Mouse (Mus musculus): ENCODE measurements around the gene Mms19. TPM values are rescaled to one million over a fixed set of nuclear protein-coding genes. Genes with fewer than 3 reads are reported as not detected.
A peak's percentile ranks its signal among the peaks of the same experiment; 100 is the strongest.

Mms19 gene
- total RNA-seq, 2 experiments from 2014 or later = 28.7 to 34.6 TPM

DNA sequence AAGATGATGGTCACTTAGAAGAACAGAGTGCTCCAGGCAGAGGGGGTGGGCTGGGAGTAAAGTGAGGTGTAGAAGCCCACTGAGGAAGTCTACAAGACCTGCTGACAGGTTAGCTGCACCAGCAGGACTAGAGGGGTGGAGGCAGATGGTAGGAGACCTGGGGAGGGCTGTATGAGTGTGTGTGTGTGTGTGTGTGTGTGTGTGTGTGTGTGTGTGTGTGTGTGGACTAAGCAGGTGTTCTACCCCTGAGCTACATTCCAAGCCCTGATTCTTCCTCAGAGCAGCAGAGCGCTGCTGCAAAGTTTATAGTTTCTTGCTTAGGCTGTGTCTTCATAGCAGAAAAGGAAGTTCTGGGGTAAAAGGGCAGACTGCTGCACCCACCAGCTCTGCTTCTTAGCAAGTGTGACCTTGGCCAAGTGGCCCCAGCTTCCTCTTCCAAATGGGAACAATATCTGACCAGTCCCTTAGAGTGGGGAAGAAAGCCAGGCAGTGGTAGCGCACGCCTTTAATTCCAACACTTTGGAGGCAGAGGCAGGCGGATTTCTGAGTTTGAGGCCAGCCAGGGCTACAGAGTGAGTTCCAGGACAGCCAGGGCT, 18.8 kb upstream of the Mms19 start:
- DNase-seq (ENCODE audit: low spot score in 2 of 2) = no peak

DNA sequence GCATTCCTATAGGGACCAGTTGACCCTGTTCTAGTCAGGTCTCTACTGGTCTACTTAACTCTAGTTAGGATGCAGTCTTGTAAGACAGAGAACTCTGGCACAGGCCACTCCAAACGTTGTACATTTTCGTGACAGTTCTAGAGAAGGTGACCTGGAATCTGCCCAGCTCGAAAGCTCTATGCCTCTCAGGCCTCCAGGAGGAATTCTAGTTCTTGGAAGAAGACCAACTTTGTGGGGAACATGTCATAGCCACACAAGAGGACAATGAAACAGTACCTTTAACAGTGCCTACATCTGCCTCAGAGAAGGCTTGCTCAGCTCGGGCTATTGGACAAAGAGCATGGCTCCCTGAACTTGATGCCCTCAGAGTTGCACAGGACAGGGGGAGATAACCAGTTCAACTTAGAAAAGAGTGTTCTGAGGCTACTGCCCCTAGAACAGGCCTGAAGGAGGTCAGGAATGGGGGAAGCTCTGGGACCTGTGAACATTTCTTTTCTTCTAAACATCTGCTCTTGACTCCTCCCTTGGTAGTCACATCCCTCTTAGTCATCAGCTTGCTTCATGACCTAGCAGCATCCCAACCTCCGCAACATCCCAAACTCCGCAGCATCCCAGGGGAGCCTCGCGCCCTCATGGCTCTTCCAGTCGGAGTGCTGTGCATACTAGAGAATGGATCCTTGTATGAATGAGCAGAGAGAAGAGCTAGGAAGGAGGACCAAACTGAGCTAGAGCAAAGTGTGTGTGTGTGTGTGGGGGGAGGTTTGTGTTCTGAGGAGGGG, 18.0 kb upstream of the Mms19 start:
- no peak for DNase-seq (ENCODE audit: low spot score in 2 of 2)

DNA sequence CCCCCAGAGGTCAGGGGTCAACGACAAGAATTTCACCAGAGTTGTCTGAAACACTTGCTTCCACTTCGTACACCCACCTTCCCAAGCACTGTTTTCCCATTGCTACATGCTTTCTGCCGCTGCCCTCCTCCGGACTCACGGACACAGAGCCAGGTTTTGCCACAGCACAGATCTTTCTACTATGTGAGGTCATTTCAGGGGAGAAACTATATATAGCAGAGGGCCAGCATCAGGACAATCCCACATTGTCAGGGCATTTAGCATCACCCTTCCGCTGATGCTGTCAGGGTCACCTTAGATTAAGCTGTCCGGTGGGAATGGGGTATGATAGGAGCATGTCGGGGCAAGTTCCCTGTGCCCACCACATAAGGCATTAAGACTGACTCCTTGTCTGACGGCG, 16.1 kb upstream of the Mms19 start:
- no peak for DNase-seq (ENCODE audit: low spot score in 2 of 2)

- DNase-seq (ENCODE audit: low spot score in 2 of 2) = no peak
These were observed 14.5 kb upstream of the Mms19 start for GRCm38 (mm10) chr19:41995483-41995882.

DNA sequence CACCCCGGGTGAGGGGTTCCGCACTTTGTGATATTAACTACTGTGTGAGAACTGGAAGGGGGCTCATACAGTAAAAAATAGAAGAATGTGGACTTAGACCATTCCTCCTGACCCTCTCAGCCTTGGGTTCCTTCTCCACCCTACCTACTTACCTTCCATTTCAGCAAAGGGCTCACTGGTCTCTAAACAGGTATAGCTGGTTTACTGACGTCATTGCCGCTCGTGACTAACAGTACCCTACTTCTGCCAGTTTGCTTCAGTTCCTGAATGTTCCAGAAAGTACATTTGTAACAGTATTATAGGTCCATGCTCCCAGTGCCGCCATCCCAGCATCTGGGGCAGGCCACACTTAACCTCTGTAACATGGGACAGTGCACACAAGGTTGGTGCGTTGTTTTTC, 13.1 kb upstream of the Mms19 start:
- no peak for DNase-seq (ENCODE audit: low spot score in 2 of 2)

- DNase-seq (ENCODE audit: low spot score in 2 of 2) = peak; percentile 48 to 78
These were observed 12.5 kb upstream of the Mms19 start for GRCm38 (mm10) chr19:41993484-41993883.

GRCm38 (mm10) chr19:41992971-41993370, 12.0 kb upstream of the Mms19 start:
- DNase-seq (ENCODE audit: low spot score in 2 of 2) = no peak

DNA sequence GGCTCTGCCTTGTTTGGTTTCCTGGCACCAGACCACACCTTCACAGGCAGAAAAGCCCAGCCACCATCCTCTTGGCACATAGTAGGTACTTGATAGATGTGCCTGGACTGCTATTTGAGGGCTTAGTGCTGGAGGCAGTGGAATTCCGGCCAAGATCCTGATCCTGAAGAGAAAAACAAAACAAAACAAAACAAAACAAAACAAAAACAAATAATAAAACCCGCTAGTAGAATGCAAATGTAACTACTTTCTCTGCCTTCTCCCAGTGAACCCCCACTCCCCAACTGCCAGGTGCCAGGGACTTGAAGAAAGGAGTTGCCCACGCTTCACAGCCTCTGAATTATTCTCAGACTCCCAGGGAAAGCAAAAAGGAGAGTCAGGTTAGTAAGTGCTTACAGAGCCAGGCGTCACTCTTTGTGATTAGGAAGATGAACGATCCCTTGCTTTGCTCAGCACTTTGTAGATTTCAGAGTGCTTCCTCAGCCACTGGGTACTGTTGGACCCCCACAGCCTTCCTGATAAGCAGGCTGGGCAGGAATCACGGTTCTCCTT, 11.0 kb upstream of the Mms19 start:
- no peak for DNase-seq (ENCODE audit: low spot score in 2 of 2)

DNA sequence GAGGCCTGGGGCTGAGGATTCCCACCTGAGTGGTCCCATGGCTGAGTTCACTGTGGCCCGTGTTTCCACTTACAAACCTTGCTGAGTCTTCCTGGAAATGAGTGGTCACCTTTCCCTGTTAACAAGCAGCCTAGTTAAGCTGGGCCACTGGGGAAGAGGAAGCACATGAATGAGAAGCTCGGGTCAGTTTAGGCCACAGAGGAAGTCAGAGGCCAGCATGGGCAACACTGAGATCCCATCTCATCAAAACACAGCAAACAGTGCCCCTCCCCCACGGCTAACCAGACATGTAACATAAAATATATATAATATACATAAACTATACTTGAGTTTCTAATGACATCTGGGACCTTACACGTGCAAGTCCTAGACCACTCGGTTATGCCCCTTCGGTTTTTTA, 8.9 kb upstream of the Mms19 start:
- DNase-seq (ENCODE audit: low spot score in 2 of 2) = no peak

GRCm38 (mm10) chr19:41987206-41987605, 6.2 kb upstream of the Mms19 start:
- DNase-seq (ENCODE audit: low spot score in 2 of 2) = no peak

- no peak for DNase-seq (ENCODE audit: low spot score in 2 of 2)
These were observed 5.0 kb upstream of the Mms19 start for GRCm38 (mm10) chr19:41985994-41986393.

DNA sequence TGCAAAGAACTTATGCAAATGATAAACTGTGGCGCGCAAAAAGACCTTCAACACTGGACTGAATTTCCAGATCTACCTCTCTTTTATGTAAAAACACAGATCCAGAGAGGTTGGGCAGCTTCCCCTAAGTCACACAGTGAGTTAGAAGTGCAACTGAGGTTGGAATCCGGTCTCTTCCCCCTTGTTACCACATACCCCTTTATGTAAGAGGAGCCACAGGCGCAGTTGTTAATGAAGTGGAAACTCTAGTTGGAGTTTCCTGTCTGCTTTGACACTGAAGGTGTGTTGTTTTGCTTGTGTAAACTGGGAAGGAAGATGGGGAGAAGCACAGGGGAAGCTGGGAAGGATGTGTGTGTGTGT, 1.8 kb upstream of the Mms19 start:
- peak in 1 of 2 experiments; percentile 12 for DNase-seq (ENCODE audit: low spot score in 2 of 2)

GRCm38 (mm10) chr19:41981931-41982790, 1.2 kb upstream of the Mms19 start:
- DNase-seq (ENCODE audit: low spot score in 2 of 2) = peak in 1 of 2 experiments; percentile 39

DNA sequence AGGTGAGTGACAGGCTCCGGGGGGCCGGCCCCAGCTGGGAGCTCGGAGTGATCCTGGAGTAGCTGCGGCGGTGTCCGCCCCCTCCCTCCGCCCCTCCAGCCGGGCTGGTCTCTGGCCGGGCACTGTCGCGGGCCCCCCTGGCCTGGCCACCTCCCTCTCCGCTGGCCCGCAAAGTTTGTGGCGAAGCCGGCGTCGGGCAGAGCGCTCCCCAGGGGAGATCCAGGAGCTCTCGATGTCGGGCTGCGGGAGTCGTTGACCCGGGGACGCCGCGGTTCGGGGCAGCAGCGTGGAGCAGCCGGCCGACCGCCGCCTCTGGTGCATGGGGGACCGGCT, 604 bp upstream of the Mms19 start, which contains the start of gene Ubtd1:
Gene Ubtd1 (plus strand): TSS at position 169 of the 333 bp plus-strand sequence.
- DNase-seq (ENCODE audit: low spot score in 2 of 2) = no peak

DNA sequence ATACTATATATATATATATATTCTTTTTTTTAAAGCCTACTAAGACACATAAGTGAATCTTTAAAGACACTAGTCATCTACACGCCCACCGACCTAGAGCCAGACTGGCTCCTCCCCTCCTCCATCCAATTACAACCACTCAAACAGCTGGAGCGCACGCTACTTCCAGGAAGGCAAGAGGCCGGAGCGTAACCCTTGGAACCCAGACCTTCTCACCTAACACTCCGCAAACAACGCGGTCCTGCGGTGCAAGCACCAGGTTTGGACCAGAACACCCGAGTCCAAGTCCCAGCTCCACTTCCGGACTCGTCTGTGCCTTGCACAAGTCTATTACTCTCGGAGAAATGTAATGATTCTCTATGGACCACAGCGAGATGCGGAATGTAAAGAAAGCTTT, 537 bp downstream of the Mms19 start:
- peak in 1 of 2 experiments; percentile 12 for DNase-seq (ENCODE audit: low spot score in 2 of 2)

- DNase-seq (ENCODE audit: low spot score in 2 of 2) = peak in 1 of 2 experiments; percentile 41
These were observed 6.8 kb downstream of the Mms19 start for GRCm38 (mm10) chr19:41973891-41974794.

DNA sequence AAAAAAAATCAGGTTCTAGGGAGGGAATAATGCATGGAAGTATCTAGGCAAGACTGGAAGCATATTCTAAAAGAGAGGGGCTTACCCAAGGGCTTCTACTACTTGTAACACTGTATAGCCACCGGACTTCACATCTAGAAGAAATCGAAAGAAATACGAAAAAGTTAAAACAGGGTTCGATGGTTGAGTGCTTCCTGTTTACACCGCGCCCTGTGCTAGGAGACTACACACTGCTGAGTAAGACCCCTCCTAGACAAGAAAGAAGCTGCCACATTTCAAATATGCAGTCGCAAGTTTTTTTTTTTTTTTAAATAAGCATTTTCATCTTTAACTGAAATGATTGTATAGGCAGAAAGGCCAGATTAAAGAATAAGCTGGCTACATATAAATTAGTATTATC, 11.3 kb downstream of the Mms19 start:
- no peak for DNase-seq (ENCODE audit: low spot score in 2 of 2)

GRCm38 (mm10) chr19:41953574-41953973, 27.4 kb downstream of the Mms19 start:
- DNase-seq (ENCODE audit: low spot score in 2 of 2) = peak; percentile 50 to 71

DNA sequence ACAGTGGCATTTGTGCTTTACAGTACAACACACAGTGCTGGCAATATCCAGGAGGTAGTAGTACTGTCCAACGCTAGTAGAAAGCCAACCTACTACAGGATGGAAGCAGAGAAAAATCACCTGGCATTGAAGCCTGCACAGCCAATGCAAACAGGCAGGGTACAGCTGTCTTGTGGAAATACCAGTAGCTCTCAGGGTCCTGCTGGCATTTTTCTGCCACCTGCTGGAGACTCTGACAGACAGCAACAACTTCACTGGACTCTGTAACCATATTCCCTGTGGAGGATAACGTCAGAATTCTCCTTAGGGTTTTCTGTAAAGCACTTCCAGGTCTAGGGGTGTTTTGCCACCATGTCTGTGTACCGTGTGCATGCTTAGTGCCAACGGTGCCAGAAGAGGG, 28.7 kb downstream of the Mms19 start:
- peak in 1 of 2 experiments; percentile 24 for DNase-seq (ENCODE audit: low spot score in 2 of 2)

DNA sequence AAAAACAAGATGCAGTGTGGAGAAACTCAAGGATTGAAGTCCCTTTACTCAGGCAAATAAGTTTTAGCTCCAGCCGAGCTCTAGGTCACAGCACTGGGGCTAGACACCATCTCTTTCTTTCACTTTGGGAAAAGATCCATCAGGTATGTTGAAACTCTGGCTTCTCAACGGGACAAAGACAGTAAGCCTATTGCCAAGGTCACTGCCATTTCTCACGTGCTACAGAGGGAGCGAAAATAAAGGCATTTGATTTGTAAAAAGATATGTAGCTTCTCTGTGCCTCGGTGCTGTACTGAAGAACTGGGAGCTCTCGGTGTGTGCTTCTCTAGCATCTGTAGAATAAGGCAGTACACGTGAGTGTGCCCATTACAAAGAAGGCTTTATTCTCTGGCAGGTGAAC, 37.1 kb downstream of the Mms19 start:
- DNase-seq (ENCODE audit: low spot score in 2 of 2) = no peak

DNA sequence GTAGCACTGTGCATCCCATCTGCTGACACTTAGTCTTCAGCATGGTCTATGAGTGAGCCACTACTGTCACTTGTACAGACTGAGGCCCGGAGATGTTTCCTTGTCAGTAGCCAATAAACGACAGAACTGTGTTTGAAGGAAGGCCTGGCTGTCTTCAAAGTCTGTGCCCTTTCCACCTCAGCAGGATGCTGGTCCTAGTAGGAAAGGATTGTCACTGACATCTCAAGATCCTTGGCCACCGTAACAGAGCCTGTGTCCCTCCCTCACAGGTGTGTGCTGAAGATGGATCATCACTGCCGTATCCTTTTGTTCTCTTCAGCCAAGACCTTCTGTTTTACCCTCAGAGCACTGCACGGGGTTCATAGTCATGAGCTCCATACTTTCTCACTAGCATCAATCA, 42.4 kb downstream of the Mms19 start:
- DNase-seq (ENCODE audit: low spot score in 2 of 2) = no peak

All from layer of hippocampus, adult 18-20 months (tissue).